In the genomic region with DNA sequence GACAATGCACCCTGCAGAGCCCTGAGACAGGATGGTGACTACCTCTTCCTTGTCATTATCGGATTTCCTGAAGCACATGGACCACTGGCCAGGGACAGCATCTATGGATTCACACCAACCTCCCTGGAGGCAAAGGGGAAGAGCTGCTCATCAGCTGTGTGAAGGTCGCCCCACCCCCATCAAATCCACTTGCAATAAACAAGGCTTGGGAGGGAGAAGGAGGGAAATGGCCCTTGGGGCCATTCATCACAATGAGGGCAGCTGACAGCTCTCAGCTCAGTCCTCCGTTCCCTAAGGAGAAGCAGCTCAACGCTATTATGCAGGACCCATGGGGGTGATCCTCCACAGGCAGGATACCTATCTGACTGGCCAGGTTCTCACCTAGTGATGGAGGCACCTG, we compare ENCODE assay signal across 12 mouse cellular contexts. TPM values are rescaled to one million over a fixed set of nuclear protein-coding genes. Genes with fewer than 3 reads are reported as not detected.
DNase-seq lines count a peak whose midpoint lies in the region; ATAC-seq lines count a peak whose summit lies in the region.
"Had no signal": no experiment of that assay in that cellular context is flagged by ENCODE, and none has a peak within 500 bp of the region (broad histone marks: within the 10 kb centered on the region; RNA-seq: fewer than 3 reads in every experiment).

No protein-coding gene starts in this region.

- no peak overlapping the region for H3K27ac ChIP-seq in embryonic facial prominence, embryonic 11.5 days (replicated peaks; ENCODE audit: low read depth, low read length)
- H3K27ac ChIP-seq in embryonic facial prominence, embryonic 10.5 days (replicated peaks): no peak overlapping the region
- peak overlapping the region; percentile 64; the same call in 1 of the 2 replicates for H3K27ac ChIP-seq in hindbrain, embryonic 10.5 days
- no peak overlapping the region for H3K27ac ChIP-seq in hindbrain, embryonic 14.5 days
- no peak overlapping the region for H3K27ac ChIP-seq in intestine, embryonic 15.5 days

- 35% methylated on average over 4 of the region's 4 CpGs for WGBS in embryonic facial prominence, embryonic 11.5 days
- 35% methylated on average over 4 of the region's 4 CpGs for WGBS in embryonic facial prominence, embryonic 10.5 days
- WGBS in hindbrain, embryonic 10.5 days: 33% methylated on average over 4 of the region's 4 CpGs
- WGBS in hindbrain, embryonic 14.5 days: 20% methylated on average over 4 of the region's 4 CpGs
- 28% methylated on average over 4 of the region's 4 CpGs for WGBS in intestine, embryonic 15.5 days

- ATAC-seq in embryonic facial prominence, embryonic 11.5 days (replicated peaks; ENCODE audit: insufficient number of reproducible peaks, low FRiP score, low TSS enrichment, low read depth): peak; percentile 24; the same call in 1 of the 2 replicates
- no peak for ATAC-seq in hindbrain, embryonic 14.5 days (ENCODE audit: low FRiP score)
- no peak for ATAC-seq in intestine, embryonic 15.5 days
- no peak for ATAC-seq in megakaryocyte progenitor cell, adult 5-6 weeks (replicated peaks; ENCODE audit: poor library complexity)
- ATAC-seq: forebrain, embryonic 16.5 days; inflammation-experienced regulatory T-cells, adult 6 months had no signal

- no peak overlapping the region for H3K4me2 ChIP-seq in embryonic facial prominence, embryonic 11.5 days (ENCODE audit: low read depth, low read length)
- H3K4me2 ChIP-seq in hindbrain, embryonic 14.5 days (replicated peaks): no peak overlapping the region
- H3K4me2 ChIP-seq in intestine, embryonic 15.5 days (replicated peaks): no peak overlapping the region

- no peaks in the 10 kb centered on the region for H3K36me3 ChIP-seq in embryonic facial prominence, embryonic 11.5 days (replicated peaks; ENCODE audit: control insufficient read depth, insufficient read depth, low read depth, low read length)
- no peaks in the 10 kb centered on the region for H3K36me3 ChIP-seq in embryonic facial prominence, embryonic 10.5 days (replicated peaks)
- H3K36me3 ChIP-seq in hindbrain, embryonic 10.5 days: peaks cover under 1% of the 10 kb centered on the region; the same call in 1 of the 2 replicates
- no peaks in the 10 kb centered on the region for H3K36me3 ChIP-seq in hindbrain, embryonic 14.5 days (replicated peaks; ENCODE audit: control insufficient read depth, insufficient read depth)
- H3K36me3 ChIP-seq in intestine, embryonic 15.5 days: no peaks in the 10 kb centered on the region

- no peaks in the 10 kb centered on the region for H3K9me3 ChIP-seq in embryonic facial prominence, embryonic 11.5 days (replicated peaks; ENCODE audit: control insufficient read depth, low read length)
- H3K9me3 ChIP-seq in embryonic facial prominence, embryonic 10.5 days: peaks cover 2% of the 10 kb centered on the region; the same call in 1 of the 2 replicates
- H3K9me3 ChIP-seq in hindbrain, embryonic 10.5 days: no peaks in the 10 kb centered on the region
- no peaks in the 10 kb centered on the region for H3K9me3 ChIP-seq in hindbrain, embryonic 14.5 days (ENCODE audit: control insufficient read depth, low read length)
- no peaks in the 10 kb centered on the region for H3K9me3 ChIP-seq in intestine, embryonic 15.5 days

- no peak overlapping the region for H3K9ac ChIP-seq in embryonic facial prominence, embryonic 11.5 days (replicated peaks; ENCODE audit: low read length)
- H3K9ac ChIP-seq in hindbrain, embryonic 14.5 days: no peak overlapping the region
- no peak overlapping the region for H3K9ac ChIP-seq in intestine, embryonic 15.5 days

- no peaks in the 10 kb centered on the region for H3K27me3 ChIP-seq in embryonic facial prominence, embryonic 11.5 days (ENCODE audit: control insufficient read depth, insufficient read depth, low read length)
- peaks cover 3% of the 10 kb centered on the region; the same call in 1 of the 2 replicates for H3K27me3 ChIP-seq in embryonic facial prominence, embryonic 10.5 days (replicated peaks; ENCODE audit: low read depth, poor library complexity, severe bottlenecking)
- H3K27me3 ChIP-seq in hindbrain, embryonic 10.5 days (ENCODE audit: insufficient read depth, poor library complexity, severe bottlenecking): 0 out of 2 replicates have a peak, but pooled peaks cover 5% of the 10 kb centered on the region
- no peaks in the 10 kb centered on the region for H3K27me3 ChIP-seq in hindbrain, embryonic 14.5 days (ENCODE audit: control insufficient read depth, insufficient read depth, low read length)
- H3K27me3 ChIP-seq in intestine, embryonic 15.5 days (replicated peaks): no peaks in the 10 kb centered on the region

- H3K4me3 ChIP-seq in embryonic facial prominence, embryonic 11.5 days (ENCODE audit: low read depth, low read length): no peak overlapping the region
- no peak overlapping the region for H3K4me3 ChIP-seq in embryonic facial prominence, embryonic 10.5 days
- no peak overlapping the region for H3K4me3 ChIP-seq in hindbrain, embryonic 10.5 days
- no peak overlapping the region for H3K4me3 ChIP-seq in hindbrain, embryonic 14.5 days (replicated peaks; ENCODE audit: low read length)
- H3K4me3 ChIP-seq in intestine, embryonic 15.5 days (replicated peaks): no peak overlapping the region

- no peaks in the 10 kb centered on the region for H3K4me1 ChIP-seq in embryonic facial prominence, embryonic 11.5 days (ENCODE audit: control insufficient read depth, insufficient read depth, low read length)
- peaks cover 40% of the 10 kb centered on the region for H3K4me1 ChIP-seq in embryonic facial prominence, embryonic 10.5 days
- H3K4me1 ChIP-seq in hindbrain, embryonic 10.5 days (replicated peaks): peaks cover 45% of the 10 kb centered on the region
- peaks cover 24% of the 10 kb centered on the region for H3K4me1 ChIP-seq in hindbrain, embryonic 14.5 days (replicated peaks; ENCODE audit: control insufficient read depth, insufficient read depth, low read length)
- peaks cover 37% of the 10 kb centered on the region for H3K4me1 ChIP-seq in intestine, embryonic 15.5 days (replicated peaks)

- no peak for DNase-seq in embryonic facial prominence, embryonic 11.5 days (ENCODE audit: low spot score)
- DNase-seq in embryonic facial prominence, embryonic 10.5 days (ENCODE audit: low spot score): no peak
- DNase-seq in hindbrain, embryonic 10.5 days (ENCODE audit: low spot score): peak; percentile 31
- DNase-seq in hindbrain, embryonic 14.5 days (ENCODE audit: low spot score): no peak
- peak; percentile 48 for DNase-seq in cerebellum, adult 8-10 months
- peak; percentile 62 for DNase-seq in mesoderm, embryonic 11.5 days (ENCODE audit: low read depth, low spot score)
- DNase-seq: lung, postnatal 4 days; thymus, adult 2 months had no signal

RNA-seq across cellular contexts. Expression of a gene that starts 14.0 kb away (rescaled TPM):
- polyA plus RNA-seq in embryonic facial prominence, embryonic 11.5 days (2014; fragmentation: Nextera tagmentation; extraction: Ambion mirVana): 22.7 and 26.7 TPM in 2 replicates
- polyA plus RNA-seq in embryonic facial prominence, embryonic 10.5 days (2016; fragmentation: Nextera tagmentation; extraction: Ambion mirVana): 16.7 and 17.5 TPM in 2 replicates
- polyA plus RNA-seq in hindbrain, embryonic 10.5 days (2016; fragmentation: Nextera tagmentation; extraction: Ambion mirVana): 28.5 and 33.1 TPM in 2 replicates
- 34.6 and 43.9 TPM in 2 replicates for polyA plus RNA-seq in hindbrain, embryonic 14.5 days (2014; fragmentation: Nextera tagmentation; extraction: Ambion mirVana)
- polyA plus RNA-seq in intestine, embryonic 15.5 days (2015; fragmentation: Nextera tagmentation; extraction: Ambion mirVana): 37.6 and 41.5 TPM in 2 replicates
- total RNA-seq in megakaryocyte progenitor cell, adult 5-6 weeks (2015): 68.2 and 90.6 TPM in 2 replicates
- 77.9 and 88.5 TPM in 2 replicates for total RNA-seq in megakaryocyte progenitor cell, adult 5-6 weeks (2017)

Comparison
In these comparisons a context has a peak if more than half of its experiments do, and no peak if none do; other contexts are left out.
1. DNase-seq: peak in hindbrain, embryonic 10.5 days (single experiment), cerebellum, adult 8-10 months (single experiment) and mesoderm, embryonic 11.5 days (single experiment); none in embryonic facial prominence, embryonic 11.5 days (single experiment), embryonic facial prominence, embryonic 10.5 days (single experiment) and hindbrain, embryonic 14.5 days (single experiment).